Mouse (Mus musculus) cerebellum, adult 11 months (tissue): Measurements from ENCODE around the gene Olfr141.

Experiments used
- DNase-seq: peaks from one replicate; pipeline ENCODE4 v3.0.0; 2022

Olfr141 gene

GRCm38 (mm10) chr2:86809918-86810317 is at the start of gene Olfr141:
Gene Olfr141, minus strand, starts transcription at chr2:86810018.
- no peak for DNase-seq

GRCm38 (mm10) chr2:86851596-86851995 is 41.8 kb upstream of the Olfr141 start, which contains the start of gene Olfr1095:
Gene Olfr1095, minus strand, starts transcription at chr2:86851696.
- no peak for DNase-seq

- no peak for DNase-seq
These were observed 14.5 kb upstream of the Olfr141 start, which contains the start of gene Olfr1094 for GRCm38 (mm10) chr2:86824363-86824762. Gene Olfr1094, plus strand, starts transcription at chr2:86824663.

- no peak for DNase-seq
These were observed 27.6 kb downstream of the Olfr141 start, which contains the start of gene Olfr1093 for GRCm38 (mm10) chr2:86782179-86782578. Gene Olfr1093, plus strand, starts transcription at chr2:86782479.

- no peak for DNase-seq
These were observed 48.8 kb downstream of the Olfr141 start for GRCm38 (mm10) chr2:86761050-86761449.

- no peak for DNase-seq
These were observed 50.9 kb downstream of the Olfr141 start, which contains the start of gene Olfr1090 for GRCm38 (mm10) chr2:86758893-86759292. Gene Olfr1090, minus strand, starts transcription at chr2:86758993.
